Comparison of ENCODE assay signal across 18 mouse cellular contexts in the genomic region with DNA sequence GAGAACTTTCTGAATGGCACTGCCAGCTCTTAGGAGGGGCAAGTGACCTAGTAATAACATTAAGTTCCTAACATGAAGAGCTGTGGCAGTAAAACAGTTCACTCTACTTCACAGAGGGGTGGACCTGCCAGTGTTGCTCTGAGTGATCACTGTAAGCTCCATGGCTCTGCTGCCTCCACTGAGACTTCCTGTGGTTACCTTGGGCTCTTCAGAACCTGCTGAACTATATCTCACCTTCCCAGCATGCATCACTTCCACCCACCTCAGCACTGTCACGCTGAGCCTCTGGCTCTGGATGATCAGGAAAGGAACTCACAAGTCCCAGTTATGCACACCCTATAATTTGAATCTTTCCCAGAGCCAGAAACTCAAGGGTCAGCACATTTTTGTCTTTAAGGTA.
DNase-seq lines count a peak whose midpoint lies in the region; ATAC-seq lines count a peak whose summit lies in the region.
"Had no signal": no experiment of that assay in that cellular context is flagged by ENCODE, and none has a peak within 500 bp of the region (broad histone marks: within the 10 kb centered on the region; RNA-seq: fewer than 3 reads in every experiment).

No protein-coding gene starts in this region.

- no peak overlapping the region for H3K27ac ChIP-seq in kidney, embryonic 15.5 days
- H3K27ac ChIP-seq in kidney, embryonic 16.5 days (ENCODE audit: low read length), result no peak overlapping the region
- no peak overlapping the region for H3K27ac ChIP-seq in hindbrain, embryonic 13.5 days
- H3K27ac ChIP-seq: embryonic facial prominence, embryonic 12.5 days; limb, embryonic 10.5 days; liver, embryonic 13.5 days; midbrain, embryonic 15.5 days had no signal

- WGBS in kidney, embryonic 15.5 days, result 87% methylated on average over 1 of the region's 1 CpGs
- 74% methylated on average over 1 of the region's 1 CpGs for WGBS in kidney, embryonic 16.5 days
- 83% methylated on average over 1 of the region's 1 CpGs for WGBS in hindbrain, embryonic 13.5 days

- no peaks in the 10 kb centered on the region for H3K27me3 ChIP-seq in kidney, embryonic 15.5 days
- no peaks in the 10 kb centered on the region for H3K27me3 ChIP-seq in kidney, embryonic 16.5 days (ENCODE audit: insufficient read depth, low read length)
- H3K27me3 ChIP-seq in hindbrain, embryonic 13.5 days, result no peaks in the 10 kb centered on the region
- H3K27me3 ChIP-seq: embryonic facial prominence, embryonic 12.5 days; liver, embryonic 13.5 days; midbrain, embryonic 15.5 days had no signal

- H3K4me3 ChIP-seq in kidney, embryonic 15.5 days (replicated peaks), result no peak overlapping the region
- no peak overlapping the region for H3K4me3 ChIP-seq in kidney, embryonic 16.5 days (ENCODE audit: low read length)
- H3K4me3 ChIP-seq in hindbrain, embryonic 13.5 days, result no peak overlapping the region
- H3K4me3 ChIP-seq: embryonic facial prominence, embryonic 12.5 days; limb, embryonic 10.5 days; liver, embryonic 13.5 days; midbrain, embryonic 15.5 days had no signal

- no peak for ATAC-seq in kidney, embryonic 15.5 days (replicated peaks; ENCODE audit: low FRiP score)
- ATAC-seq in kidney, embryonic 16.5 days (ENCODE audit: low FRiP score, low TSS enrichment), result no peak
- ATAC-seq in hindbrain, embryonic 13.5 days (ENCODE audit: low FRiP score), result no peak
- ATAC-seq: midbrain, embryonic 15.5 days had no signal

- intact Hi-C loops in left cerebral cortex, postnatal 10 days (cut with DNase I), result no loop called here

- no peaks in the 10 kb centered on the region for H3K4me1 ChIP-seq in kidney, embryonic 15.5 days
- H3K4me1 ChIP-seq in kidney, embryonic 16.5 days (ENCODE audit: insufficient read depth, low read length), result no peaks in the 10 kb centered on the region
- H3K4me1 ChIP-seq in hindbrain, embryonic 13.5 days (replicated peaks), result 0 out of 2 replicates have a peak, but pooled peaks cover 2% of the 10 kb centered on the region
- H3K4me1 ChIP-seq: limb, embryonic 10.5 days; midbrain, embryonic 15.5 days had no signal

- no peak overlapping the region for H3K4me2 ChIP-seq in kidney, embryonic 15.5 days
- no peak overlapping the region for H3K4me2 ChIP-seq in kidney, embryonic 16.5 days (replicated peaks; ENCODE audit: low read depth, low read length)
- no peak overlapping the region for H3K4me2 ChIP-seq in hindbrain, embryonic 13.5 days
- H3K4me2 ChIP-seq: embryonic facial prominence, embryonic 12.5 days; heart, embryonic 11.5 days; liver, embryonic 13.5 days; midbrain, embryonic 15.5 days had no signal

- no peak overlapping the region for H3K9ac ChIP-seq in kidney, embryonic 15.5 days
- H3K9ac ChIP-seq in kidney, embryonic 16.5 days (replicated peaks; ENCODE audit: low read length), result no peak overlapping the region
- H3K9ac ChIP-seq in hindbrain, embryonic 13.5 days, result no peak overlapping the region
- H3K9ac ChIP-seq: embryonic facial prominence, embryonic 12.5 days; liver, embryonic 13.5 days; midbrain, embryonic 15.5 days had no signal

- peaks cover 38% of the 10 kb centered on the region for H3K36me3 ChIP-seq in kidney, embryonic 15.5 days
- H3K36me3 ChIP-seq in kidney, embryonic 16.5 days (ENCODE audit: insufficient read depth, low read length), result peaks cover 10% of the 10 kb centered on the region
- H3K36me3 ChIP-seq in hindbrain, embryonic 13.5 days, result peaks cover 34% of the 10 kb centered on the region
- H3K36me3 ChIP-seq: midbrain, embryonic 15.5 days had no signal

- peak; percentile 87 for DNase-seq in CD4-positive helper T cell, adult 2 months (ENCODE audit: low read depth, low spot score)
- peak; percentile 75 to 80 for DNase-seq in CD8-positive naive resting alpha-beta T cell, adult 2 months (ENCODE audit: low read depth in 2 of 2, low spot score in 2 of 2)
- DNase-seq in lung, postnatal 36 days, result peak; percentile 42
- peak; percentile 44 to 68 for DNase-seq in thymus, adult 18-20 months
- DNase-seq in left cerebral cortex, postnatal 10 days (ENCODE audit: extremely low spot score in 1 of 2, low spot score in 2 of 2), result no peak
- DNase-seq: cerebellum, adult 11 months; gastrocnemius, postnatal 10 days; heart, postnatal 4 days; kidney, postnatal 10 days; layer of hippocampus, adult 9-11 months; liver, embryonic 13.5 days had no signal

- no peaks in the 10 kb centered on the region for H3K9me3 ChIP-seq in kidney, embryonic 15.5 days (replicated peaks)
- no peaks in the 10 kb centered on the region for H3K9me3 ChIP-seq in kidney, embryonic 16.5 days (ENCODE audit: low read length)
- H3K9me3 ChIP-seq in hindbrain, embryonic 13.5 days, result no peaks in the 10 kb centered on the region
- H3K9me3 ChIP-seq: embryonic facial prominence, embryonic 12.5 days; limb, embryonic 10.5 days; liver, embryonic 13.5 days; midbrain, embryonic 15.5 days had no signal

Comparison
In these comparisons a context has a peak if more than half of its experiments do, and no peak if none do; other contexts are left out.
1. DNase-seq: peak in CD4-positive helper T cell, adult 2 months (single experiment), CD8-positive naive resting alpha-beta T cell, adult 2 months (2 of 2), lung, postnatal 36 days (single experiment) and thymus, adult 18-20 months (2 of 2); none in left cerebral cortex, postnatal 10 days (0 of 2).